Comparison of ENCODE assay signal across 14 mouse cellular contexts in the genomic region with DNA sequence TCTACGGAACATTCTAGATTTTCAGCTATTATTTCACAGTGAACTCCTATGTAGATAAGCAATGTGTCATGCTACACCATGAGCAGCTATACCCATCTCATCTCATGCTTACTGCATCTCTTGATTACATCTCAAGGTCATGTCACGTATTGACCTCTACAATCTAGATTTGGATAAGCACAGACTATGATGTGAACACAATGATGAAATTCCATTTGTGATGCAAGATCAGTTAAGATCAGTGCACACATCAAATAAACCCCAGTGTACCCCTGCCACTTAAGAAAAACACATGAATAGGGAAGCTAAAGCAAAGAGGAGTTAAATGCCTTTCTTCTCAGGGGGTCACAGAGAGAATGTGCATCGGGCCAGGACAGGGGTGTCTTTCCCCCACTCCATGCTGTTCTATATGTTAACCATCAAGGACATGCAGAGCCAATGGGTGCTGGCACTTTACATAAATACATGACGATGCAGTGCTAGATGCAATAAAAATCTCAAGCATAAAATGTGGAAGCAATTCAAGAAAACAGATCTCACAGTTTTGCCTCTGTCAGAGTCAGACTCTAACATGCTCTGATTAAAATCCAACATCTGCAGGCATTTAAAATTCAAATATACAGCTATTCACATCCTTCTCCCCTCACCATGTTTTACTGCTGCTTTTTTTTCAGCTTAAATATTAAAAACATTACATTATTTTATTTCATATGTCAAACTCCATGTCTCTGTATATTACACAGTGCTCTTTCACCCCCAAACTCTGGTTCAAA.
"Had no signal": no experiment of that assay in that cellular context is flagged by ENCODE, and none has a peak within 500 bp of the region (broad histone marks: within the 10 kb centered on the region; RNA-seq: fewer than 3 reads in every experiment).

No protein-coding gene starts in this region.

- H3K9ac ChIP-seq: limb, embryonic 12.5 days; liver, embryonic 14.5 days had no signal

- H3K27me3 ChIP-seq: limb, embryonic 12.5 days had no signal

- H3K4me3 ChIP-seq: limb, embryonic 12.5 days had no signal

- H3K4me2 ChIP-seq: limb, embryonic 12.5 days; midbrain, embryonic 11.5 days had no signal

- H3K9me3 ChIP-seq: limb, embryonic 12.5 days had no signal

- DNase-seq: kidney, adult 18-20 months; kidney, adult 9 months; kidney, postnatal 14 days; kidney, postnatal 4 days; layer of hippocampus, adult 9-11 months; lung, adult 2 months; lung, postnatal 14 days; lung, postnatal 4 days; midbrain, embryonic 14.5 days; thymus, adult 18-20 months; thymus, postnatal 36 days had no signal

- H3K27ac ChIP-seq: limb, embryonic 12.5 days; liver, embryonic 14.5 days had no signal

- H3K36me3 ChIP-seq: limb, embryonic 12.5 days had no signal
